In the genomic region with DNA sequence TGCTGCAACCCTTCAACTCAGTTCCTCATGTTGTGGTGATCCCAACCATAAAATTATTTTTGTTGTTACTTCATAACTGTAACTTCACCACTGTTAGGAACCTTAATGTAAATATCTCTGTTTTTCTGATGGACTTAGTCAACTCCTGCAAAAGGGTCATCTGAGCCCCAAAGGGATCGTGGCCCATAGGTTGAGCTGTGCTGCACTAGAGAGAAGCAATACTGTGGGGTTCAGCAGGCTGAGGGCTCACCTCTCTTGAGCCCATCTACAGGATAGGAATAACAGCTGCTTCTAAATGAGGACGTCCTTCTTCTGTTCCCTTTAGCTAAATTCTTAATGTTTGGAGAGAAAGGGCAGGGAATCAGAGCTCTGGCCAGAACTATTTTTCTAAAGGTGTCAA, we compare ENCODE assay signal across 16 mouse cellular contexts.
"Had no signal": no experiment of that assay in that cellular context is flagged by ENCODE, and none has a peak within 500 bp of the region (broad histone marks: within the 10 kb centered on the region; RNA-seq: fewer than 3 reads in every experiment).

No protein-coding gene starts in this region.

- H3K9ac ChIP-seq: limb, embryonic 12.5 days; liver, embryonic 13.5 days; lung, embryonic 14.5 days; midbrain, embryonic 15.5 days; neural tube, embryonic 13.5 days had no signal

- H3K4me3 ChIP-seq: limb, embryonic 12.5 days; liver, embryonic 13.5 days; midbrain, embryonic 15.5 days; neural tube, embryonic 13.5 days had no signal

- H3K36me3 ChIP-seq: limb, embryonic 12.5 days; liver, embryonic 13.5 days; midbrain, embryonic 15.5 days; neural tube, embryonic 13.5 days had no signal

- H3K27ac ChIP-seq: kidney, postnatal 0 days; limb, embryonic 12.5 days; liver, embryonic 13.5 days; midbrain, embryonic 15.5 days; neural tube, embryonic 13.5 days had no signal

- DNase-seq: kidney, adult 2 months; kidney, postnatal 36 days; layer of hippocampus, adult 9-11 months; layer of hippocampus, postnatal 36 days; liver, embryonic 13.5 days; lung, embryonic 14.5 days; lung, postnatal 10 days; retina, postnatal 1 day; thymus, postnatal 25 days had no signal

- H3K4me1 ChIP-seq: midbrain, embryonic 15.5 days had no signal

- H3K4me2 ChIP-seq: limb, embryonic 12.5 days; liver, embryonic 13.5 days; lung, embryonic 14.5 days; midbrain, embryonic 11.5 days; midbrain, embryonic 15.5 days; neural tube, embryonic 13.5 days had no signal

- H3K9me3 ChIP-seq: limb, embryonic 12.5 days; liver, embryonic 13.5 days; megakaryocyte, embryonic 14.5 days; midbrain, embryonic 15.5 days; neural tube, embryonic 13.5 days had no signal

- H3K27me3 ChIP-seq: megakaryocyte, embryonic 14.5 days; midbrain, embryonic 15.5 days; neural tube, embryonic 13.5 days had no signal

- ATAC-seq: intestine, embryonic 16.5 days; midbrain, embryonic 15.5 days had no signal
